Mouse (Mus musculus): Measurements from ENCODE around the gene Adgrf1.

Gene Adgrf1

DNA sequence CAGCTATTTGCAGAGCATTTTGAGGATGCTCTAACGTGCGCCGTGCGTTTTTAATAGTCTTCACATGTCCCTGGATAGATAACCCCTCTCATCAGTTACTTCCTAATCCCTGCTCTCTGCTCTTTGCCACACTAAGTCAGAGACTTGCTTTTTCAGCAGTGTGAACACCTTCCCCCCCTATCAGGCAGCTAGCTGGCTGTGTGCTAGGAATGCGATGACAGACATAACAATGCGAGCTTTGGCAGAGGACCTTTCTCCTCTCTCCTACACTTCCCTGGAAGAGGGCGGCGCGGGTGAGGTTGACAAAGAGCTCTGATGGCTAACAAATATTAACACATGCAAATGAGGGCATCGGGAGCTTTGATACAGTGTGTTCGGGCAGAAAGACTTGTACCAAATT, 92.2 kb downstream of the Adgrf1 start:
- DNase-seq (ENCODE audit: low spot score in 2 of 2): no peak

- DNase-seq (ENCODE audit: low spot score in 2 of 2): no peak
Observed at GRCm38 (mm10) chr17:43362881-43363280, 92.8 kb downstream of the Adgrf1 start.

- no peak for DNase-seq (ENCODE audit: low spot score in 2 of 2)
Observed at GRCm38 (mm10) chr17:43363921-43364320, 93.8 kb downstream of the Adgrf1 start.

GRCm38 (mm10) chr17:43365297-43365696, 95.2 kb downstream of the Adgrf1 start:
- DNase-seq (ENCODE audit: low spot score in 2 of 2): no peak

DNA sequence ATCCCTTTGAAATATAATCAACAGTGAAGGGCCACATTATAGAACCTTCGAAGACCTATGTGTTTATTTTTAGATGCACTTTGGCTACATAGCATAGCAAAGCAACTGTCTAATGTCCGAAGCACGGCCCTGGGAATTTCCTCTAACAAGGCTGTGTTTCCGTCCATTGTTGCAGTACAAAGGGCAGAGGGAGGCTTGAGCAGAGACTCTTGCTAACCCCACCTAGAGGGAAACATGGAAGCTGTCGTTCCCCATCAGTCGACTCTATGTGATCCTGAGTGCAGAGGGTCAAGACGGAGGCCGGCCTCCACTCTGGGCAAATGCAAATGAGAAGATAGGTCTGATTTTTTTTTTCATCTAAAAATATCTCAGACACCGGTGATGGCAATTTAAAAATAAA, 96.4 kb downstream of the Adgrf1 start:
- DNase-seq (ENCODE audit: low spot score in 2 of 2): no peak

GRCm38 (mm10) chr17:43368171-43368576, 98.0 kb downstream of the Adgrf1 start:
- DNase-seq (ENCODE audit: low spot score in 2 of 2): no peak

DNA sequence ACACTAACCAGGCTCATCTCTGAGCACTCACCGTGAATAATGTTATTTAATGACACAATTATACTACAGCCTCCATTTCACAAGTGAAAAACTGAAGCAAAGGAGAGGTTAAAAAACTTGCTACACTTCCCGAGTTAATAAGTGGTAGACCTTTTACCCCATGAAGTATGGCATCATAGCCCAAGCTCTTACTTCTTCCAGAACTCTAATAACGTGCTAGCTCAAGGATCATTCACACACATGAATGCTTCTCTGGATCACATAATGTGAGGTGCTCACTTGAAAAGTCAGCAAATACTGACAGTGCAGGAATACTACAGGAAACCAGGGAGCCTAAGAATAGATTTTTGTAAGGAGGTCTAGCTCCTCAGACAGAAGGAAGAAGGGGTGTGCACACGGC, 102.5 kb downstream of the Adgrf1 start:
- no peak for DNase-seq (ENCODE audit: low spot score in 2 of 2)

GRCm38 (mm10) chr17:43374020-43374419, 103.9 kb downstream of the Adgrf1 start:
- no peak for DNase-seq (ENCODE audit: low spot score in 2 of 2)

Data from urinary bladder, postnatal 36 days (tissue).